Mouse (Mus musculus) retina, postnatal 1 day (tissue): Measurements from ENCODE around the gene Ankrd44.

Source experiments
- DNase-seq: peaks from one replicate; pipeline ENCODE4 v3.0.0-alpha.2; 2012

The Ankrd44 gene

DNA sequence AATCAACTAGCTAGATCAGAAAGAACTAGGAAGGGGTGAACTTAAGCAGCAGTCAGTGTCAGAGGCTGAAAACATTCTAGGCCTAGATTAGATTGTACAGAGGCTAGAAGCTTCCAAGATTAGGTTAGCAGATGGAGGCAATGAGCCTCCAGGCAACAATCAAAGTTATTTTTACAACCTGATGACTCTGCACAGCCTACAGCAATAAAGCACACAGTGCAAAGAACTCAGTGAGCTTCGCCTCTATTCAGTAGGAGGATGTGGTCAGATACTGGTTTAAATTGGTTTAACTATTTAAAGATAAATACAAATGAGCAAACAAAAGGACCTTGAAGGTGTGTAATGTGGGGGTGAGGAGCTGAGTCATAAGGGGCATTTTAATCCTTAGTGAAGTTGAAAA, 325.9 kb downstream of the Ankrd44 start:
- no peak for DNase-seq

DNA sequence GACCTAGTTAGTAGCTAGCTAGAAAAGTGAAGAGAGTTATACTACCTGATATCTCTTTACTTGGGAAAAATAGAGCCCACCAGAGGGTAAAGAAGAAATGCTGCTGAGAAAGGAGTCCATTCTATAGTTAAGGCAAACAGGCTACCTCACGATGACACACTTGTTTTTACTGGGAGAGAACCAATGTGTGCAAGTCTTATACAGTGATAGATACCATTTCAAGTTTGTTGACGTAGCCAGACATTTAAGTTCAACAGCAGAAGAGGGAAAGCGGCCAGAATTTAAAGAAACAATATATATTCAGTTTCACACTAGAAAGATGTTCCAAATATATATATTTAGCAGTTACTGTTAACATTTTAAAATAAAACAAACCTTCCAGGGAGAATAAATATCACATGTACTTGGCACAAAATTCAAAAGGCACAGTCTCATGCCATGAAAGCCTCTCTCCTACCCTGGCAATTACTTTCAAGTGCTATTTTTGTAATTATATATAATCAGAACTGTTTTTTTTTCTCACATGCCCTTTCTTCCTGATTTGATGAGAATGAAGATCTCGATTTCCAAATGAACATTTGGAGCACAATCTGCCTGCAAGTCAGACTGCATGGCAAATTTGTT, 328.5 kb downstream of the Ankrd44 start:
- DNase-seq, result no peak

DNA sequence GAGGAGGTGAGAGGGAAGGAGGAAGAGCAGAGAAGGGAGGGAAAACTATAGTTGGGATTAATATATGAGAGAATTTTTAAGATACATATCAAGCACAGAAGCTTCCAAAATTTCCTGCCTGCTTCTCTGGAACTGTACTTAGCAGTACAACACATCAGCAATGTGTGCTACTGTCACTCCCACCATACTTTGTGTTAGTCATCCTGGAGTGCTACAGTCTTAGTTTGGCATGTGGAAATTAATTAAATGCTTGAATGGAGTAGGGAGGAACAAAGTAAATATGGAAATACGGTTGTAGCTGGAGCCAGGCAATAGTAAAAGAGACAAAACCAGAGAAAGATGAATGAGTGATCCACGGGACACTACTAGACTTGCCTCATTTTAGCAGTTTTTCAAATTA, 330.0 kb downstream of the Ankrd44 start:
- no peak for DNase-seq
